Mouse (Mus musculus): ENCODE data around the gene Fgf11. TPM values are rescaled to one million over a fixed set of nuclear protein-coding genes. Genes with fewer than 3 reads are reported as not detected.
A peak's percentile ranks its signal among the peaks of the same experiment; 100 is the strongest.

Gene Fgf11
- polyA plus RNA-seq, 1 experiment from 2014 or later = 9.1 TPM

DNA sequence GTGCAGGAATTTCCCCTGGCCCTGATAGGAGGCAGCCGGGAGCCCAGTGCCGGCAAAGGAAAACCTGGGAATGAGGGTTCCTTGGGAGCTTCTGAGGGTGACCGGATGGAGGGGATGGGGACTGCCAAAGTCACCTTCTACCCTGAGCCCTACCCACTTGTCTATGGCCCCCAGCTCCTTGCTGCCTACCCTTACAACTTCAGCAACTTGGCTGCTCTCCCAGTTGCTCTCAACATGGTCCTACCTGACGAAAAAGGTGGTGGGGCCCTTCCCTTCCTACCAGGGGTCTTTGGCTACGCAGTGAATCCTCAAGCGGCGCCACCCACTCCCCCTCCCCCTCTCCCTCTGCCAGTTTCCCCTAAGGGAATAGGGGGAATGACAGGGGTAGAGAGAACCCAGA, 22.7 kb downstream of the Fgf11 start:
- Histone ChIP-seq H3K9me3 (ENCODE audit: control insufficient read depth, low read length) (no peaks in the 10 kb centered on the region), H3K4me3 (ENCODE audit: low read depth, low read length) (no peak overlapping the region), H3K4me1 (ENCODE audit: control insufficient read depth, insufficient read depth, low read length) (no peaks in the 10 kb centered on the region), H3K27ac (ENCODE audit: low read depth, low read length) (no peak overlapping the region), H3K4me2 (ENCODE audit: low read depth, low read length) (no peak overlapping the region), H3K27me3 (ENCODE audit: control insufficient read depth, insufficient read depth, low read length) (no peaks in the 10 kb centered on the region), H3K9ac (replicated peaks; ENCODE audit: low read depth, low read length) (no peak overlapping the region), H3K36me3 (ENCODE audit: control insufficient read depth, insufficient read depth, low read length) (peaks cover 5% of the 10 kb centered on the region; the same call in 1 of the 2 replicates)
- 45% methylated on average over 7 of the region's 7 CpGs for WGBS
- ATAC-seq (ENCODE audit: low read depth) = no peak

- Histone ChIP-seq H3K9me3 (ENCODE audit: control insufficient read depth, low read length) (no peaks in the 10 kb centered on the region), H3K9ac (replicated peaks; ENCODE audit: low read depth, low read length) (no peak overlapping the region), H3K36me3 (ENCODE audit: control insufficient read depth, insufficient read depth, low read length) (peaks cover 5% of the 10 kb centered on the region; the same call in 1 of the 2 replicates), H3K4me2 (ENCODE audit: low read depth, low read length) (no peak overlapping the region), H3K4me3 (ENCODE audit: low read depth, low read length) (no peak overlapping the region), H3K4me1 (ENCODE audit: control insufficient read depth, insufficient read depth, low read length) (no peaks in the 10 kb centered on the region), H3K27me3 (ENCODE audit: control insufficient read depth, insufficient read depth, low read length) (no peaks in the 10 kb centered on the region), H3K27ac (ENCODE audit: low read depth, low read length) (no peak overlapping the region)
- ATAC-seq (ENCODE audit: low read depth) = no peak
- 68% methylated on average over 23 of the region's 23 CpGs for WGBS
Measured at GRCm38 (mm10) chr11:69778258-69778982, 23.2 kb downstream of the Fgf11 start.

GRCm38 (mm10) chr11:69777504-69778257, 24.0 kb downstream of the Fgf11 start:
- H3K27ac ChIP-seq (ENCODE audit: low read depth, low read length) = no peak overlapping the region
- WGBS = 57% methylated on average over 22 of the region's 26 CpGs
- no peak overlapping the region for H3K4me2 ChIP-seq (ENCODE audit: low read depth, low read length)
- no peaks in the 10 kb centered on the region for H3K4me1 ChIP-seq (ENCODE audit: control insufficient read depth, insufficient read depth, low read length)
- H3K9ac ChIP-seq (replicated peaks; ENCODE audit: low read depth, low read length) = no peak overlapping the region
- H3K36me3 ChIP-seq (ENCODE audit: control insufficient read depth, insufficient read depth, low read length) = peaks cover 5% of the 10 kb centered on the region; the same call in 1 of the 2 replicates
- no peak for ATAC-seq (ENCODE audit: low read depth)
- no peak overlapping the region for H3K4me3 ChIP-seq (ENCODE audit: low read depth, low read length)
- no peaks in the 10 kb centered on the region for H3K9me3 ChIP-seq (ENCODE audit: control insufficient read depth, low read length)
- H3K27me3 ChIP-seq (ENCODE audit: control insufficient read depth, insufficient read depth, low read length) = no peaks in the 10 kb centered on the region

- 87% methylated on average over 20 of the region's 20 CpGs for WGBS
- H3K4me3 ChIP-seq (ENCODE audit: low read depth, low read length) = no peak overlapping the region
- H3K9ac ChIP-seq (replicated peaks; ENCODE audit: low read depth, low read length) = no peak overlapping the region
- ATAC-seq (ENCODE audit: low read depth) = no peak
- H3K4me1 ChIP-seq (ENCODE audit: control insufficient read depth, insufficient read depth, low read length) = no peaks in the 10 kb centered on the region
- H3K9me3 ChIP-seq (ENCODE audit: control insufficient read depth, low read length) = no peaks in the 10 kb centered on the region
- no peak overlapping the region for H3K27ac ChIP-seq (ENCODE audit: low read depth, low read length)
- no peak overlapping the region for H3K4me2 ChIP-seq (ENCODE audit: low read depth, low read length)
- no peaks in the 10 kb centered on the region for H3K27me3 ChIP-seq (ENCODE audit: control insufficient read depth, insufficient read depth, low read length)
- peaks cover 5% of the 10 kb centered on the region; the same call in 1 of the 2 replicates for H3K36me3 ChIP-seq (ENCODE audit: control insufficient read depth, insufficient read depth, low read length)
Measured at GRCm38 (mm10) chr11:69776488-69776887, 25.2 kb downstream of the Fgf11 start.

GRCm38 (mm10) chr11:69775716-69776115, 25.9 kb downstream of the Fgf11 start:
- WGBS = 60% methylated on average over 10 of the region's 10 CpGs
- no peak overlapping the region for H3K27ac ChIP-seq (ENCODE audit: low read depth, low read length)
- H3K4me3 ChIP-seq (ENCODE audit: low read depth, low read length) = no peak overlapping the region
- no peaks in the 10 kb centered on the region for H3K27me3 ChIP-seq (ENCODE audit: control insufficient read depth, insufficient read depth, low read length)
- no peaks in the 10 kb centered on the region for H3K9me3 ChIP-seq (ENCODE audit: control insufficient read depth, low read length)
- no peak overlapping the region for H3K9ac ChIP-seq (replicated peaks; ENCODE audit: low read depth, low read length)
- peaks cover 5% of the 10 kb centered on the region; the same call in 1 of the 2 replicates for H3K36me3 ChIP-seq (ENCODE audit: control insufficient read depth, insufficient read depth, low read length)
- ATAC-seq (ENCODE audit: low read depth) = no peak
- H3K4me2 ChIP-seq (ENCODE audit: low read depth, low read length) = no peak overlapping the region
- no peaks in the 10 kb centered on the region for H3K4me1 ChIP-seq (ENCODE audit: control insufficient read depth, insufficient read depth, low read length)

DNA sequence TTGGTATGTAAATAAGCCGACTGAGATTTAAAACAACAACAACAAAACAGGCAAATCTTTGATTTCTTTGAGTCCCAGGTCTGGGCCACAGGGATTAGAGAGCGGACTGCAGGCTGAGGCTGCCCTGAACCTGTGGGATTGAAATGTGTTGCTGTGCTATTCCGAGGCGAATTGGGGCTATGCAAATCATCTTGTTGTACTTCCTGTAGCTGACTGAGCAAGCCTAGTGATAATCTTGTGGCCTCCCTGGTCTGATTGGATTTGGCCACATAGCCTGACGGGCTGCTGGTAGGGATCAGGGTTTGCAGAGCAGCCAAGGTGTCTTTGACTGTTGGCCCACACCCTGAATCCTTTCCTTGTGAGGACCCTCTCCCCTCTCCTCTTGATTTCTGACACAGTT, 26.7 kb downstream of the Fgf11 start:
- Histone ChIP-seq H3K9me3 (ENCODE audit: control insufficient read depth, low read length) (no peaks in the 10 kb centered on the region), H3K4me3 (ENCODE audit: low read depth, low read length) (no peak overlapping the region), H3K36me3 (ENCODE audit: control insufficient read depth, insufficient read depth, low read length) (peaks cover 5% of the 10 kb centered on the region; the same call in 1 of the 2 replicates), H3K27me3 (ENCODE audit: control insufficient read depth, insufficient read depth, low read length) (no peaks in the 10 kb centered on the region), H3K4me2 (ENCODE audit: low read depth, low read length) (no peak overlapping the region), H3K27ac (ENCODE audit: low read depth, low read length) (no peak overlapping the region), H3K9ac (replicated peaks; ENCODE audit: low read depth, low read length) (no peak overlapping the region), H3K4me1 (ENCODE audit: control insufficient read depth, insufficient read depth, low read length) (no peaks in the 10 kb centered on the region)
- 58% methylated on average over 5 of the region's 5 CpGs for WGBS
- no peak for ATAC-seq (ENCODE audit: low read depth)

DNA sequence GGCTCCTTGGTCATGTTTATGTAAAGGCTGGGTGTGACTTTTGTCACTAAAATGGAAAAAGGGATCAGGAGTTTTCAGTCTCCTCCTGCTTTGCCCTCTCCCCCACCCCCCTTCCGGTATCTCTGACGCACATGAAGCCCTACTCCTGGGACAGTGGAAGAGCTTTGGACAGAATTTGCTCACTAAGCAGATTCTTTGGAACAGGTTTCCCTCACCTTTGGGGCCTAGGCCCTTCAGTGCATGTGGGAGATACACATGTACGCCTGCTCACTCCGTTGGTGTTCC, 34.1 kb downstream of the Fgf11 start:
- Histone ChIP-seq H3K27ac (ENCODE audit: low read depth, low read length) (no peak overlapping the region), H3K4me2 (ENCODE audit: low read depth, low read length) (peak overlapping the region; percentile 58), H3K9me3 (ENCODE audit: control insufficient read depth, low read length) (no peaks in the 10 kb centered on the region), H3K4me3 (ENCODE audit: low read depth, low read length) (no peak overlapping the region), H3K9ac (replicated peaks; ENCODE audit: low read depth, low read length) (peak overlapping the region; percentile 25; the same call in 1 of the 2 replicates), H3K4me1 (ENCODE audit: control insufficient read depth, insufficient read depth, low read length) (peaks cover 13% of the 10 kb centered on the region), H3K36me3 (ENCODE audit: control insufficient read depth, insufficient read depth, low read length) (no peaks in the 10 kb centered on the region), H3K27me3 (ENCODE audit: control insufficient read depth, insufficient read depth, low read length) (no peaks in the 10 kb centered on the region)
- 69% methylated on average over 4 of the region's 4 CpGs for WGBS
- no peak for ATAC-seq (ENCODE audit: low read depth)

DNA sequence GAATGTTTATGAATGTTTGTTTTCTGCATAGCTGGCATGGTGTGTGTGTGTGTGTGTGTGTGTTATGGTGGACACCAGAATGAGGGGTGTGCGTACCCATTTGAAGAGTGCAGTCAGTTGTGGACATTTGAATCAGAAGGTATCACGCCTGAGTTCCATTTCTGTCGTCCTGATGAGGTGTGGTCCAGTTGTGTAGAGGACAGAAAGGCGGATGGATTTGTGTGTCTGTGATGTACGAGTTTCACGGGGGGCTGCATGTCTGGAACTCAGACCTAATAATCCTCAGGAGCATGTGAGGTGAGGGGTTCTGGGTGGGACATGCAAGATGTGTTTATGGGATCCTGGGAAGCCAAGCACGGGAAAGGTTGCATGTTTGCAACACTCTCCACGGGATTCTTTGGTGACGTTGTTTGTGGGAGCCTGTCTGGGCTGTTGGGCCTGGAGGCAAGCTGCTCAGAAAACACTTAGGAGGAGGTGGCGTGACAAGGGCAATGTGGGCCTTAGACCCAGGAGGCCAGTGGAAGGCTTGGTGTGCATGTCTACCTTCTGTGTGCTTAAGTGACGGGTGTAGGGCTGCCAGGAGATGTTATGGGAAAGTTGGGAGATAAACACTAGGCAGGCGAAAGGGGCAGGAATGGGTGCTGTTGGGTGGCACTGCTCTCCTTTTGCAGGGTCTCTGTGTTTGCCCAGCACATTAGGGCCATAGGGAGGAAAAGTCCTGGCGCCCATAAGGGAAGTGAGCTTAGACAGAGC, 34.6 kb downstream of the Fgf11 start:
- H3K27ac ChIP-seq (ENCODE audit: low read depth, low read length) = no peak overlapping the region; the same call in 1 of the 2 replicates
- no peak for ATAC-seq (ENCODE audit: low read depth)
- no peaks in the 10 kb centered on the region for H3K27me3 ChIP-seq (ENCODE audit: control insufficient read depth, insufficient read depth, low read length)
- peaks cover 13% of the 10 kb centered on the region for H3K4me1 ChIP-seq (ENCODE audit: control insufficient read depth, insufficient read depth, low read length)
- H3K4me2 ChIP-seq (ENCODE audit: low read depth, low read length) = peak overlapping the region; percentile 58
- 67% methylated on average over 13 of the region's 13 CpGs for WGBS
- H3K4me3 ChIP-seq (ENCODE audit: low read depth, low read length) = peak overlapping the region; percentile 86
- no peaks in the 10 kb centered on the region for H3K36me3 ChIP-seq (ENCODE audit: control insufficient read depth, insufficient read depth, low read length)
- no peaks in the 10 kb centered on the region for H3K9me3 ChIP-seq (ENCODE audit: control insufficient read depth, low read length)
- H3K9ac ChIP-seq (replicated peaks; ENCODE audit: low read depth, low read length) = peak overlapping the region; percentile 98

Measured in neural tube, embryonic 14.5 days (tissue).